Mouse (Mus musculus): ENCODE measurements around the gene Xylb.

Gene Xylb

GRCm38 (mm10) chr9:119357331-119358057 is at the start of gene Xylb:
Gene Xylb, plus strand, starts transcription at chr9:119357381.
- in situ Hi-C loops (cut with MboI): no loop called here

- in situ Hi-C loops (cut with MboI): no loop called here
Measured at GRCm38 (mm10) chr9:119309067-119309466, 48.1 kb upstream of the Xylb start.

GRCm38 (mm10) chr9:119313096-119313495 is 44.1 kb upstream of the Xylb start:
- in situ Hi-C loops (cut with MboI): no loop called here

GRCm38 (mm10) chr9:119318891-119319290 is 38.3 kb upstream of the Xylb start:
- in situ Hi-C loops (cut with MboI): no loop called here

- in situ Hi-C loops (cut with MboI): no loop called here
Measured at GRCm38 (mm10) chr9:119320446-119320845, 36.7 kb upstream of the Xylb start.

GRCm38 (mm10) chr9:119320946-119321345 is 36.2 kb upstream of the Xylb start:
- in situ Hi-C loops (cut with MboI): no loop called here

GRCm38 (mm10) chr9:119321392-119322229 is 35.6 kb upstream of the Xylb start:
- in situ Hi-C loops (cut with MboI): no loop called here

- in situ Hi-C loops (cut with MboI): no loop called here
Measured at GRCm38 (mm10) chr9:119322289-119323259, 34.6 kb upstream of the Xylb start, which contains the start of gene Oxsr1. Gene Oxsr1, minus strand, starts transcription at chr9:119322427.

GRCm38 (mm10) chr9:119323260-119323645 is 33.9 kb upstream of the Xylb start:
- in situ Hi-C loops (cut with MboI): no loop called here

GRCm38 (mm10) chr9:119324130-119324529 is 33.1 kb upstream of the Xylb start:
- in situ Hi-C loops (cut with MboI): no loop called here

- in situ Hi-C loops (cut with MboI): no loop called here
Measured at GRCm38 (mm10) chr9:119328488-119328887, 28.7 kb upstream of the Xylb start.

- in situ Hi-C loops (cut with MboI): no loop called here
Measured at GRCm38 (mm10) chr9:119330186-119330963, 26.8 kb upstream of the Xylb start.

- in situ Hi-C loops (cut with MboI): no loop called here
Measured at GRCm38 (mm10) chr9:119334324-119334723, 22.9 kb upstream of the Xylb start.

- in situ Hi-C loops (cut with MboI): no loop called here
Measured at GRCm38 (mm10) chr9:119334834-119335233, 22.3 kb upstream of the Xylb start.

- in situ Hi-C loops (cut with MboI): no loop called here
Measured at GRCm38 (mm10) chr9:119335571-119335970, 21.6 kb upstream of the Xylb start.

- in situ Hi-C loops (cut with MboI): no loop called here
Measured at GRCm38 (mm10) chr9:119337842-119338241, 19.3 kb upstream of the Xylb start.

- in situ Hi-C loops (cut with MboI): no loop called here
Measured at GRCm38 (mm10) chr9:119338350-119338749, 18.8 kb upstream of the Xylb start.

- in situ Hi-C loops (cut with MboI): no loop called here
Measured at GRCm38 (mm10) chr9:119339106-119339505, 18.1 kb upstream of the Xylb start.

- in situ Hi-C loops (cut with MboI): no loop called here
Measured at GRCm38 (mm10) chr9:119339558-119340211, 17.5 kb upstream of the Xylb start, which contains the start of gene Acaa1a. Gene Acaa1a, plus strand, starts transcription at chr9:119339676.

- in situ Hi-C loops (cut with MboI): no loop called here
Measured at GRCm38 (mm10) chr9:119340212-119340580, 17.0 kb upstream of the Xylb start.

Data from mature B cell (primary cell).